Mouse (Mus musculus): ENCODE measurements around the gene Zcchc8. TPM values are rescaled to one million over a fixed set of nuclear protein-coding genes. Genes with fewer than 3 reads are reported as not detected.

Gene Zcchc8
- total and polyA plus RNA-seq, 3 experiments: 18.4 to 57.4 TPM; not detected in 1

DNA sequence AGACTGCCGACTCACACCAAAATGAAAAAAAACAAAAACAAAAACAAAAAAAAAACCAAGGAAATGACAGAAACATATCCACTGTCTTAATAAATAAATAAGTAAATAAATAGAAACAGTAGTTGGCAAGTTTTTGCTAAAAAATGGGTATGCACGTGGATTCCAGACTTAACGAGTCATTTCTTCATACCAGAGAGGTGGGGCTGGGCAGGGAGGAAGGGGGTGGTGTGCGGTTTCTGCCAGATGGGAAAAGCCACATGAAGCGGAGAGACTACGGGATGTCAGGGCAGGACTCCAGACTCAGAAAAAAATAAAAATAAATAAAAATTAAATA, 37.9 kb downstream of the Zcchc8 start:
- Histone ChIP-seq H3K4me1 (ENCODE audit: control insufficient read depth in 1 of 2, insufficient read depth in 2 of 2, low read length in 2 of 2) (peaks cover 4 to 10% of the 10 kb centered on the region in 2 experiments; a peak in 3 of 4 replicates), H3K4me3 (ENCODE audit: control insufficient read depth in 1 of 2, insufficient read depth in 1 of 2, low read depth in 2 of 2, low read length in 2 of 2) (peak overlapping the region; percentile 84 to 99), H3K27ac (ENCODE audit: control insufficient read depth, low read depth, low read length) (peak overlapping the region; percentile 5; the same call in 1 of the 2 replicates), H3K9me3 (replicated peaks; ENCODE audit: insufficient read depth, low read length) (no peaks in the 10 kb centered on the region), H3K36me3 (ENCODE audit: control insufficient read depth in 1 of 2, insufficient read depth in 2 of 2, low read length in 2 of 2) (peaks cover 0 to 9% of the 10 kb centered on the region in 2 experiments; a peak in 2 of 4 replicates), H3K9ac (ENCODE audit: control insufficient read depth, low read depth, low read length, poor library complexity, severe bottlenecking) (peak overlapping the region; percentile 92), H3K27me3 (ENCODE audit: control insufficient read depth in 1 of 2, insufficient read depth in 2 of 2, low read length in 2 of 2) (no peaks in the 10 kb centered on the region), H3K79me2 (ENCODE audit: control insufficient read depth, insufficient read depth, low read length, poor library complexity) (peaks cover 21% of the 10 kb centered on the region)
- TF ChIP-seq MYC (IDR thresholded peaks at IDR 0.05; ENCODE audit: low read depth, low read length): peak; percentile 43; the same call in 1 of the 2 replicates
- peak; percentile 91 for TF ChIP-seq MXI1 (IDR thresholded peaks at IDR 0.05; ENCODE audit: low read depth, low read length)
- no peak for TF ChIP-seq UBTF (IDR thresholded peaks at IDR 0.05; ENCODE audit: borderline replicate concordance, insufficient read depth, low read depth, low read length)
- no peak for DNase-seq (ENCODE audit: low read depth, low spot score)

DNA sequence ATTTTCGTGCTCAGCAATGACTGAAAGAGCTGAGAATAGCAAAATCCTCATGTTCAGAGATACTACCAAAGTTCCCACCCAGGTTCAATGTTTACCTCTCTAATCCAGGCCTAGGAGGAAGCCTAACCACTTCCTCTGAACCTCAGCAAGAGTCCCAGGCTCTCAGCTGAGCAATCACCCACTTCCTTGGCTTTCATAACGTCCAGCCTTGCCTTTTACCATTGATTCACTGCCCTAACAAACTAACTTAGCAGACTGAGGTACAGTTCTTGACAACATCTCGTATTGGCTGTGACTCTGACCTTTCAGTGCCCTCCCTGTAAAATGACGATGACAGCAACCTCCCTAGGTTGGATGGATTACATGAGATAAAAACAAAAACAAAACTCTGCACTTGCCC, 38.5 kb downstream of the Zcchc8 start:
- Histone ChIP-seq H3K4me1 (ENCODE audit: control insufficient read depth in 1 of 2, insufficient read depth in 2 of 2, low read length in 2 of 2) (peaks cover 4 to 10% of the 10 kb centered on the region in 2 experiments; a peak in 3 of 4 replicates), H3K9ac (ENCODE audit: control insufficient read depth, low read depth, low read length, poor library complexity, severe bottlenecking) (peak overlapping the region; percentile 92), H3K4me3 (ENCODE audit: control insufficient read depth in 1 of 2, insufficient read depth in 1 of 2, low read depth in 2 of 2, low read length in 2 of 2) (peak overlapping the region; percentile 84 to 99), H3K27me3 (ENCODE audit: control insufficient read depth in 1 of 2, insufficient read depth in 2 of 2, low read length in 2 of 2) (no peaks in the 10 kb centered on the region), H3K79me2 (ENCODE audit: control insufficient read depth, insufficient read depth, low read length, poor library complexity) (peaks cover 21% of the 10 kb centered on the region), H3K27ac (ENCODE audit: control insufficient read depth, low read depth, low read length) (peak overlapping the region; percentile 5; the same call in 1 of the 2 replicates), H3K9me3 (replicated peaks; ENCODE audit: insufficient read depth, low read length) (no peaks in the 10 kb centered on the region), H3K36me3 (ENCODE audit: control insufficient read depth in 1 of 2, insufficient read depth in 2 of 2, low read length in 2 of 2) (peaks cover 0 to 9% of the 10 kb centered on the region in 2 experiments; a peak in 3 of 4 replicates)
- TF ChIP-seq TCF12 (IDR thresholded peaks at IDR 0.05; ENCODE audit: low read depth, low read length) (no peak), NRF1 (IDR thresholded peaks at IDR 0.05; ENCODE audit: insufficient read depth, low read depth, low read length, poor library complexity, severe bottlenecking) (no peak), ETS1 (IDR thresholded peaks at IDR 0.05; ENCODE audit: low read depth, low read length) (peak; percentile 58)
- DNase-seq (ENCODE audit: low read depth, low spot score): peak; percentile 62

- Histone ChIP-seq H3K79me2 (ENCODE audit: control insufficient read depth, insufficient read depth, low read length, poor library complexity) (peaks cover 23% of the 10 kb centered on the region), H3K4me1 (ENCODE audit: control insufficient read depth in 1 of 2, insufficient read depth in 2 of 2, low read length in 2 of 2) (peaks cover 4 to 10% of the 10 kb centered on the region in 2 experiments; a peak in 3 of 4 replicates), H3K27ac (ENCODE audit: control insufficient read depth, low read depth, low read length) (no peak overlapping the region), H3K9ac (ENCODE audit: control insufficient read depth, low read depth, low read length, poor library complexity, severe bottlenecking) (no peak overlapping the region), H3K4me3 (ENCODE audit: control insufficient read depth in 1 of 2, insufficient read depth in 1 of 2, low read depth in 2 of 2, low read length in 2 of 2) (no peak overlapping the region), H3K27me3 (ENCODE audit: control insufficient read depth in 1 of 2, insufficient read depth in 2 of 2, low read length in 2 of 2) (no peaks in the 10 kb centered on the region), H3K9me3 (replicated peaks; ENCODE audit: insufficient read depth, low read length) (no peaks in the 10 kb centered on the region), H3K36me3 (ENCODE audit: control insufficient read depth in 1 of 2, insufficient read depth in 2 of 2, low read length in 2 of 2) (peaks cover 0 to 9% of the 10 kb centered on the region in 2 experiments; a peak in 3 of 4 replicates)
- no peak for TF ChIP-seq MEF2A (IDR thresholded peaks at IDR 0.05; ENCODE audit: extremely low read depth, insufficient replicate concordance, low read depth, low read length, poor library complexity, severe bottlenecking)
- no peak for TF ChIP-seq HCFC1 (IDR thresholded peaks at IDR 0.05; ENCODE audit: low read depth, low read length)
- TF ChIP-seq MYC (IDR thresholded peaks at IDR 0.05; ENCODE audit: low read depth, low read length): no peak
- no peak for TF ChIP-seq GATA1 (IDR thresholded peaks at IDR 0.05; ENCODE audit: low read depth, low read length)
- TF ChIP-seq SIN3A (IDR thresholded peaks at IDR 0.05; ENCODE audit: low read length): no peak
- TF ChIP-seq TBP (IDR thresholded peaks at IDR 0.05; ENCODE audit: low read depth, low read length): no peak
- no peak for TF ChIP-seq ETS1 (IDR thresholded peaks at IDR 0.05; ENCODE audit: low read depth, low read length)
- TF ChIP-seq ELF1 (IDR thresholded peaks at IDR 0.05; ENCODE audit: low read depth, low read length): no peak
- no peak for TF ChIP-seq RCOR1 (IDR thresholded peaks at IDR 0.05; ENCODE audit: low read depth, low read length)
- TF ChIP-seq NELFE (IDR thresholded peaks at IDR 0.05; ENCODE audit: low read depth, low read length): no peak
- TF ChIP-seq GABPA (IDR thresholded peaks at IDR 0.05; ENCODE audit: low read depth, low read length): no peak
- TF ChIP-seq E2F4 (IDR thresholded peaks at IDR 0.05; ENCODE audit: borderline replicate concordance, low read depth, low read length): no peak
- no peak for TF ChIP-seq CHD1 (IDR thresholded peaks at IDR 0.05; ENCODE audit: low read depth, low read length)
- no peak for TF ChIP-seq SMC3 (IDR thresholded peaks at IDR 0.05; ENCODE audit: low read depth, low read length)
- TF ChIP-seq POLR2A (IDR thresholded peaks at IDR 0.05; ENCODE audit: control insufficient read depth in 1 of 2, insufficient read depth in 1 of 2, low read depth in 1 of 2, low read length in 2 of 2, poor library complexity in 1 of 2): no peak
- TF ChIP-seq UBTF (IDR thresholded peaks at IDR 0.05; ENCODE audit: borderline replicate concordance, insufficient read depth, low read depth, low read length): no peak
- no peak for DNase-seq (ENCODE audit: low read depth, low spot score)
These were observed 41.2 kb downstream of the Zcchc8 start for GRCm38 (mm10) chr5:123679546-123680263.

Measured in MEL (cell line).